Mouse (Mus musculus) gastrocnemius, adult 2 months (tissue): ENCODE data around the gene Myom1. TPM values are rescaled to one million over a fixed set of nuclear protein-coding genes. Genes with fewer than 3 reads are reported as not detected.

Experiments
- DNase-seq: peaks from one replicate; pipeline ENCODE4 v3.0.0; 2022
- H3K27ac ChIP-seq: fragments of 200-600 bp; 2 replicates; pipeline ENCODE4 v1.8.1; 2022; ENCODE audit warnings: mild to moderate bottlenecking
- H3K4me3 ChIP-seq: fragments of 200-600 bp; 2 replicates; pipeline ENCODE4 v1.8.1; 2022; ENCODE audit warnings: mild to moderate bottlenecking, moderate library complexity
- CTCF ChIP-seq: fragments of 200-600 bp; IDR thresholded peaks from 2 replicates; pipeline ENCODE4 v1.8.1; 2022; ENCODE audit warnings: antibody characterized with exemption, mild to moderate bottlenecking, moderate library complexity
- intact Hi-C: fragments of 180-260 bp; cut with DNase I; formaldehyde crosslinking; loops from one replicate; pipeline ENCODE4 v1.15.1; 2025
- total RNA-seq, 2 experiments: library from RNA; stranded (reverse); gene quantifications; 2 replicates each; pipeline ENCODE4 v1.2.3; 2021

Gene Myom1
- total RNA-seq, 2 experiments from 2014 or later, result 1,223 to 1,379 TPM

DNA sequence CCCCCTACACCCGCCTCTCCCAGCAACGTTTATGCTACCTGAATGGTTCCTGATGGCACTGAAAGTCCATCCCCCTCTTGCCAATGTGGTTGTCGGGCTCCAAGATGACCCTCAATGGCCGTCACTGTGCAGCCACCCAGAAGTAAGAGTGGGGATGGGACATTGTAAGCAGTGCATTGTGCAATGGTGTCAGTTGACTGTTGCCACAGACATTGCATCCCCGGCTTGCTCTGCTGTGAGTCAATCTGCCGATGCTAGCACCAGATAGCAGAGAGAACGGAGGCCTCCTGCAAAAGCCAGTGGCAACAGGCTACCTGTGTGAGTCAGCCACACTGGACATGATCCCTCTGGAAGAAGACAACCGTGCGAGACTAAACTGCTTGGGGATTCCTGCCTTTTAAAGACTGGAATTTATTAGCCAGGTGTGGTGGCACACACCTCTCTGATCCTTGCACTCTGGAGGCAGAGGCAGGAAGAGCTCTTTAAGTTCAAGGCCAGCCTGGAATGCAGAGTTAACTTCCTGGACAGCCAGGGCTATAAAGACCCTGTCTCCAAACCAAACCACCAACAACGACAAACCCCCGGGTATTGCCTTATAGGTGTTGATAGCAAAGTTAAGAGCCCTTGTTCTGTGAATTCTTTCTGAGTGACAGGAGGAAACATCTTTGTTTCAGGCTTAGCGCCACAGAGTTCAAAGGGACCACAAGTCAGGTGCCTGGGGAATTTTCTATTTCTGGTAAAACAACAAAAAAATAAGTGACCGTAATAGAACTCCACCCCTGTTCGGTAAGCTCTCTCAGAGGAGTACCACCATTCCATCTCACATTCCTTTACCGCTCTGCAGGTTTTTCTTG is 16.7 kb upstream of the Myom1 start:
- intact Hi-C loops, result no loop called here
- Histone ChIP-seq H3K27ac (peak overlapping the region; percentile 31; the same call in 1 of the 2 replicates), H3K4me3 (no peak overlapping the region)
- no peak for TF ChIP-seq CTCF
- no peak for DNase-seq

DNA sequence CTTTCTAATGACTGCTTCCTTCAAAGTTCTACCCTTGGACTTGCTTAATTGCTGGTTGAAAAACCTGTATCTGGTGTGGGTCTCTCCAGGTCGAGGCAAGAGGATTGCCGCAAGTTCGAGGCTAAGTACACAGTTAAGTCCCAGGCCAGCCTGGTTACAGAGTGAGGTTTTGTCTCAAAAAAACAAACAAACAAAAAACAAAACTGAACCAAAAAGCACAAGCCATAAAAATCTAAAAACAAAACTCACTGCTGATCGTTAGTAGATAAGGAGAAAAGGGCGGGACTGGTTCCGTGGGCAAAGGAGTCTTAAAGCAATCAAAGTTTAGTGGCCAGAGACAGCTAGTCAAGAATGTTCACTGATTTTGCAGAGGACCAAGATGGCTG is 16.1 kb upstream of the Myom1 start:
- H3K27ac ChIP-seq, result peak overlapping the region; percentile 31; the same call in 1 of the 2 replicates
- intact Hi-C loops, result no loop called here
- TF ChIP-seq CTCF, result no peak
- no peak overlapping the region for H3K4me3 ChIP-seq
- DNase-seq, result no peak

DNA sequence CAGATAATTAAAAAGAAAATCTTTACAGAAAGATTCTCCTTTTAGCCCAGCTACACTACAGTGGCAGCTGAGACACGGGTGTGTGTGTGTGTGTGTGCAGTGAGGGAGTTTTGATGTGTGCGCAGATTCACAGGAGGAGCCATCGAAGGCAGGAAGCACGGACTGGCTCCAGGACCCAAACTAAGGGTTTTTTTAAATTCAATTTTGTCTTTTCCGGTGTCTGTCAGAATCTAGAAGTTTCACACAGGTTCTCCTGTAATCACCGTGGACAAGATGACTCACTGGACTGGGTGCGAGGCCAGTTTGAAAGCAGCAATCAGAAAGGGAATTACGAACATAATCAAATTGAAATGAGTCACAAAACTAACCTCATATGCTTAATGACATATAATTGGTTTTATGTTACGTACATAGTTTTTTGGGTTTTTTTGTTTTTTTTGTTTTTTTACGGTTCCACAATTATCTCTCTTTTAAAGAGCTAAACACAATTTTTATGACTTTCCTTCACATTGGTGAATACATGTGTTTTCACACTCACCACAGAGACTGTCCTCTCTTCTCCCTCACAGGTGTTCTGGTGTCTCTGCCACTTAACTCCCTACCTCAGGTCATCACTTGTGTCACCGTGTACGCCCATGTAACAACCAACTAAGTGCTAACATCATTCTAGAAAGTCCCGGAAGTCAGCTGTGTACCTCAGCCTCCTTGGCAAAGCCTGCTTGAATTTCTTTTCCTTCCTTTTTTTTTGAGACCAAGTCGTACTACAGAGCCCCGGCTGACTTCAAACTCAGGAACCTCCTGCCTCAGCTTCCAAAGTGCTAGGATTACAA is 15.4 kb upstream of the Myom1 start:
- intact Hi-C loops, result no loop called here

DNA sequence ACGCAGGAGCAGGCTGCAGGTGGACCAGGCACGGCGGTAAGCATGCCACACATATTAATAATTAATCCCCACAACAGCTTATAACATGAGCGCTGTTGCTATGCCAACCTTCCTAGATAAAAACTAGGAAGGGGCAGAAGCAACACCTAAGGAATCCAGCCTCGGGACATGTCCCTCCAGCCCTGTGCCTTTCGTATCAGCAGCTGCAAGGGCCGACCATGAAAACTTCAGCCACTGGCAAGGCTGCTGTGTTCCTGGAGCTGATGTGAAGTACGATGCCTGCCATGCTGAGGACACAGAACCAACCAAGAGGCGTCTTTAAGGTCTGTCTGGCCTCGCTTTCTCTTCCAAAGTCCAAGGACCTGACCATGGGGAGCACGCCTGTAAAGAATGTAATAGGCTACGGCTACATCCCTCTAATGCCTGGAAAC is 14.1 kb upstream of the Myom1 start:
- Histone ChIP-seq H3K27ac (peak overlapping the region; percentile 46; the same call in 1 of the 2 replicates), H3K4me3 (peak overlapping the region; percentile 80)
- TF ChIP-seq CTCF, result no peak
- DNase-seq, result no peak
- intact Hi-C loops, result no loop called here

More for the DNA sequence above, 15.4 kb upstream of the Myom1 start:
- TF ChIP-seq CTCF, result no peak
- no peak for DNase-seq
- Histone ChIP-seq H3K4me3 (no peak overlapping the region), H3K27ac (0 out of 2 replicates have a peak overlapping the region, but pooled peaks have one; percentile 17)

DNA sequence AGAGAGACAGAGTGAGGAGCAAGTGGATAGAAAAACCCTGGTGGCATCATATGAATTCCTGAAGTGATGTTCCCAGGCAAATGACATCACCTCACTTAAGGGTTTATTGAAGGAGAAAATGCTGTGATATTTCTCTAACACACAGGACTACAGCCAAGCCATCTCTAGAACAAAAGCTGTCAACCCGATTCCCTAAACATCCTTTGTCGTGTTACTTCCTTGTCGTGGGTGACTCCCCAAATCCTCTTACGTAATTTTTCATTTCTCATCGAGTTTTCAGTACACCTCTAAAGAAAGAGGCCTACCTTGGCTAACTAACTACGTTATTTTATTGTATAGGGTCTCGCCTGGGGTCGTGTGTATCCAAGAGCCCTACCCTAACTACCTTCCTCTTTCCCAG is 13.0 kb upstream of the Myom1 start:
- no peak for TF ChIP-seq CTCF
- intact Hi-C loops, result no loop called here
- Histone ChIP-seq H3K4me3 (peak overlapping the region; percentile 80), H3K27ac (peak overlapping the region; percentile 100)
- DNase-seq, result no peak

DNA sequence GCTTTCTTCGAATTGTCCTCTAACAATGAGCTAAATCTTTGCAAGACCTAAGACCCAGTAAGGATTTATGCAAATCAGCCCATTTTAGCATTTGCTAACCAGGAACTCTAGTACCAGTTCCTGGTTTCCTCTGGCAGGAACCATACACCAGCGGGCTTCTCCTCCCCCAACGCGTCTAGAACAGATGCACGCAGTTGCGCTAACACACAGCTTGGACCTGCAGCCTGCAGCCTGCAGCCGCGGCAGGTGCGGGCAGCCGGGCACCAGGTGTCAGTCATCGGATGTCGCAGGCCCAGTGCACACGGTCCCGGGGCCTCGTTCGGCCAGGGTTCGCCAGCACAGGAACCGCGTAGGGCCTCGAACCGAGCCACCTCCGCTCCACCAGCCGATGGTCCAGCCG is 12.4 kb upstream of the Myom1 start:
- H3K27ac ChIP-seq, result peak overlapping the region; percentile 100
- intact Hi-C loops, result no loop called here
- DNase-seq, result no peak
- H3K4me3 ChIP-seq, result peak overlapping the region; percentile 80
- no peak for TF ChIP-seq CTCF

DNA sequence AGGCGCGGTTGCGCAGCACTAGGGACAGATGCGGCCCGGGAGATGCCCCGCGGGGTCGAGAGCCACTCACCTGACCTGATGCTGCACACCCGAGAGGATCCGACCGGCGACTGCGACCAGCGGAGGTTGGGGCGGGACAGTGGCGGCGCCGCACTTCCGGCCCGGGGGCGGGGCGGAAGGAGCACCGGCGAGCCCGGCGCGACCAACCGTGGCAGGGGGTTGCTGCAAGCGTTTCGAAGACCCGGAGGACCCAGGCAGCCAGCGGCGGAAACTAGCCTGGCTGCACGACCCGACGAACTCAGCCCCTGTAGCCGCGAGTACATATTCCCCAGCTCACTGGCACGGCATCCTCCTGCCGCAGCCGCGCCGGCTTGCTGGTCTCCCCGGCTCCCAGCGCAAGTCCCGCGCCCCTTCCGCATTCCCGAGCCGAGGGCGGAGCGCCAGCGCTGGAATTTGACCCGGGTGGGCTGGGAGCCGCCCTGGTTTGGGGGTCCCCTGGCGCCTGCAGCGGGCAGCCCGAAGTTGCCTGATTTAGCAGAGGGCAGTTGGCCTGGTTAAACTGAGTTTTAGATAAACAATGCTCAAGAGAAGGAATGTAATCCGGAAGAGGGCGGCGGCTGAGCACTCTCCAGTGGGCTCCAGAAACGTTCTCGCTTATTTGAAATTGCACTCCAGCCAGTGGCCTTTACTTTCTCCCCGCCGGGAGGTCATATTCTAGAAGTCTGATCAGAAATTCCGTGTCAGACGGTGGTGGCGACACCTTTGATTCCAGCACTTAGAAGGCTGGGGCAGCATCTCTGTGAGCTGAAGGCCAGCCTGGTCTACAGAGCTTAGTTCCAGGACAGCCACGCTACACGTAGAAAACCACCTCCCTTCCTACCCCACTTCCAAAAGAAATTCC is 11.8 kb upstream of the Myom1 start:
- peak overlapping the region; percentile 100 for H3K27ac ChIP-seq
- intact Hi-C loops, result no loop called here
- TF ChIP-seq CTCF, result no peak

DNA sequence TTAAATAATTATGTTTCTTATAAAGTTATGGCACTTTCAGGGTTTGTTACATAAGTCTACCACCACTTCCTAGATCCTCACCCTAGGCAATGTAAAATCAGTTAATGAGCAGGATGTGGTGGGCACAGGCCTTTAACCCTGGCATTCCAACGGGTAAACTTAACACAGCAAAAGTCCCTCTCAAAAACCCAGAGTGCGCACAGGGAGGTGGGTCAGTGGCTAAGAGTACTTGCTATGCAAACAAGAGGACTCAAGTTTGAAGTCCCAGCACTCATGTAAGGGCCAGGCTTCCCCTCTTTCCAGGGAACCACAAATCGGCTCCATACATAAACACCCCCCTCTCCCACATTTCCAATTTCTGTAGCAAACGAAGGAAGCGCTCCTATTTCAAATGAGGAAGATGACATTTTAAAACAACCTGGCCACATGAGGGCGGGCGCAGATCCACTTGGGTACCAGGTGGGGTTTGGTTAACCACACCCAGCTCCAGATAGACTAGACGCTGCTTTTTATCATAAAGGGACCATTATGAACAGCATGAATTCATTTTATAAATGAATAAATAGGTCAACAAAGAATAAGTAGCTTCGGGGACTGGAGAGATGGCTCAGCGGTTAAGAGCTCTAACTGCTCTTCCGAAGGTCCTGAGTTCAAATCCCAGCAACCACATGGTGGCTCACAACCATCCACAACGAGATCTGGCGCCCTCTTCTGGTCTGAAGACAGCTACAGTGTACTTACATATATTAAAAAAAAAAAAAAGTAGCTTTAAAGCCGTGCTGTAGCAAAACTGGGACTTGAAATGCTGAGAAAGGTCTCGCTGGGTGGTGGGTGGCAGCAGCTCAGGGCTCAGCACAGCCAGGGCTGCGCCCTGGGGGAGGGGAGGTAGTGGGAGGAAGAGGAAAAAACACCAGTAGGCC is 10.5 kb upstream of the Myom1 start:
- Histone ChIP-seq H3K4me3 (peak overlapping the region; percentile 80), H3K27ac (peak overlapping the region; percentile 100)
- DNase-seq, result no peak
- peak; percentile 31; the same call in 1 of the 2 replicates for TF ChIP-seq CTCF
- intact Hi-C loops, result no loop called here

More for the DNA sequence above, 11.8 kb upstream of the Myom1 start:
- H3K4me3 ChIP-seq, result peak overlapping the region; percentile 80
- DNase-seq, result peak; percentile 90

DNA sequence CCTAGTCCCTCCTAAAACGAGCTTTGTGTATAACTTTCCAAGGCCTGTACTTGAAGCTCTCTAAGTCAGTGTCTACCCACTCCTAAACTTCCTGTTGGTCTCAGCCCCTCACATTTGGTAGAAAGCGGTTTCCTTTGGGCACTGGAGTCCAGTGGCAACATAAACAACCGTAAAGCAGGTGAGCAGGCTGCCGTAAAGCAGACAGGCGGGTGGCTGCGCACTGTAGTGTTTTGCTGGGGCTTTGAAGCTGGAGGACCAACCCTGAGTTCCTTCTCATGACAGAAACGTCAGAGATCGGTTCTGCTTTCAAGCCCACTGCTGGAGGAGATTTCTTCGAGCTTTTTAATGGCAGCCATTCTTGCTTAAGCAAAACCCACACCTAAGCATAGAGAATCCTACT is 9.8 kb upstream of the Myom1 start:
- Histone ChIP-seq H3K4me3 (peak overlapping the region; percentile 56; the same call in 1 of the 2 replicates), H3K27ac (peak overlapping the region; percentile 100)
- intact Hi-C loops, result no loop called here
- DNase-seq, result no peak
- TF ChIP-seq CTCF, result no peak

DNA sequence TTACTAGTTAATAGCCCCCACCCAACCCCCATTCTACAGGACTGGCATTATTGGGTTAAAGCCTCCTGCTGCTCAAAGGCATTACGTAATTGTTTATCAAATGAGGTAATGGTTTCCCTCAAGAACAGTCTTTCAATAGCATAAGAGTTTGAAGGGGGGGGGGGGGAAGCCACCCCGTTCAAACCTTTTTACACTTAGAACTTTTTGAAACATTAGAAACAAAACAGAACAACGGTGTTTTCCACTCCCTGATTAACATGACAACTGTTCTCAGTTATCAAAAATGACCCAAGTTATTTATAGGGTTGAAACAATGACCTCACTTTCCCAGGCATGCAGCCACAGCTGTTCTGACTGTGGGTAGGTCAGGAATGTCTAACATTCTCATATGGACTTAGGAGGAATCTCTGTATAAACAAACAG is 9.0 kb upstream of the Myom1 start:
- peak overlapping the region; percentile 100 for H3K27ac ChIP-seq
- peak overlapping the region; percentile 56 for H3K4me3 ChIP-seq
- intact Hi-C loops, result no loop called here
- no peak for TF ChIP-seq CTCF
- DNase-seq, result no peak

DNA sequence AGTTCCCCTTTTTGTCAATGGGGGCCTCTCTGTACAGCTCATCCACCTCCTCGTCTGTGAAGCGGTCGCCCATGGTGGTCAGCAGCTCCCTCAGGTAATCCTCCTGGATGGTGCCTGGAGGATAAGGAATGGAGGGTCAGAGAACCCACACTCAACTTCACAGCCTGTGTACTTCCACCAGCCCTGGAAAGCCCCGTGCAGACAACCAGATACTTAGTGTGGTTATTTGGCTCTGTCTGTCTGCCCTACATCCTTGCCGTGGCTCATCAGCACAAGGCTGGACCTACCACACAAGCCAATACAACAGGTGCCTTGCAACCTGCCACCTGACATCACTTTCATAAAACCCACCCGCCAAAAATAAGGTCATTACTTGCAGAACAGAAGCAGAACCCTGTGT is 7.8 kb upstream of the Myom1 start:
- H3K4me3 ChIP-seq, result peak overlapping the region; percentile 56
- intact Hi-C loops, result no loop called here
- TF ChIP-seq CTCF, result no peak
- no peak for DNase-seq
- H3K27ac ChIP-seq, result peak overlapping the region; percentile 100
